Mouse (Mus musculus) layer of hippocampus, postnatal 36 days (tissue): Measurements from ENCODE around the gene Egln3. TPM values are rescaled to one million over a fixed set of nuclear protein-coding genes. Genes with fewer than 3 reads are reported as not detected.

ENCODE experiments used
- DNase-seq, 2 experiments: peaks; one replicate each; pipeline ENCODE4 v3.0.0; 2022
- total RNA-seq, 2 experiments: library from RNA; stranded (reverse); gene quantifications; 2 replicates each; pipeline ENCODE4 v1.2.3; 2021

Egln3 gene
- total RNA-seq, 2 experiments from 2014 or later: 4.9 to 5.2 TPM

DNA sequence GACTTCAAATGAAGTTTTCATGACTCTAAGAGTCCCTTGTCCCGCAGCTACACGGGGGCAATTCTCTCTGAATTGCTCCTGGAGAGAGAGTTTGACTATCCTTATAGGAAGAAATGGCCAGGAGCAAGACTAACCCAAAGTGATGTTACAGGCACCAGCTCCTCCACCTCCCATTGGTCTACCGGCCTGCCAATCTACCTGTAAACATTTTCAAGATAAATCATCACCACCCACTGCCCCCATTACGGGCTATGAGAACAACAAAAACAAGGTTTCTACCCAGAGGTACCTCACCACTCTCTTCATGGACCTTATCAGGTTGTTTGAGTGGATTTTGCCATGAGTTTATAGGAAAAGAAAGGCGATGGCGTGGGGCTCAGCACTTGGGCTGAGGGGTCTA, 1.4 kb downstream of the Egln3 start:
- DNase-seq: no peak

DNA sequence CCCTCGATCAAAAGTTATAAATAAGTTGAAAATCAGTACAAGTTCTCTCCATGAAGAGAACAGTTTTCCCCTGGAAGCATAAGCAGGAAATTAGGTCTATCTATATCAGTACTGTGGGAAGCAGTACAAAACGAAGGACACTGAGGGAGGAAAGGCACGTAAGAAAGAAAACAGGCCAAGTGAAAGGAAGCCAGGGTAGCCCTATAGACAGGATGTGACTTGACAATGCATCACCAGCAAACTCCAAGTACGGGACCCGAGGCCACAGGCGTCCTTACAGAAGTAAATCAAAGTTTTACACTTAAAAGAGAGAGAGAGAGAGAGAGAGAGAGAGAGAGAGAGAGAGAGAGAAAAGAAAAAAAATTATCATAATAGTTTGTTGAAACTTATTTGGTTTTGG, 2.8 kb downstream of the Egln3 start:
- no peak for DNase-seq

DNA sequence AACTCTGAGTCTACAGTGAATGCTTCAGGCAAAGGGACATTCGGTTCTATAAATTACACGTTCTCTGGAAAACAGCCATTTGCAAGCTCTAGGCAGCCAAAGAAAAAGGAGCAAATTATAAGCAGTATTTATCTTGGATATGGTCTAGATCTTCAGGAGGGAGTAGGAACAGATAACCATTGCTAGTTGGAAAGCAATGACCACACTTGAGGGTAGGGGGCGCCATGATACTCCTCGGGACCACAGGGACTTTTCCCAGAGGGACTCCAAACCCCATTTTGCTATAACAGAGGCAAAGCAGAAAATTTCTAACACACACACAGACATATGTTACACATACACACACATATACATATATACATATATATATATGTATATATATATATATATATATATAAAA, 3.5 kb downstream of the Egln3 start:
- DNase-seq: no peak

DNA sequence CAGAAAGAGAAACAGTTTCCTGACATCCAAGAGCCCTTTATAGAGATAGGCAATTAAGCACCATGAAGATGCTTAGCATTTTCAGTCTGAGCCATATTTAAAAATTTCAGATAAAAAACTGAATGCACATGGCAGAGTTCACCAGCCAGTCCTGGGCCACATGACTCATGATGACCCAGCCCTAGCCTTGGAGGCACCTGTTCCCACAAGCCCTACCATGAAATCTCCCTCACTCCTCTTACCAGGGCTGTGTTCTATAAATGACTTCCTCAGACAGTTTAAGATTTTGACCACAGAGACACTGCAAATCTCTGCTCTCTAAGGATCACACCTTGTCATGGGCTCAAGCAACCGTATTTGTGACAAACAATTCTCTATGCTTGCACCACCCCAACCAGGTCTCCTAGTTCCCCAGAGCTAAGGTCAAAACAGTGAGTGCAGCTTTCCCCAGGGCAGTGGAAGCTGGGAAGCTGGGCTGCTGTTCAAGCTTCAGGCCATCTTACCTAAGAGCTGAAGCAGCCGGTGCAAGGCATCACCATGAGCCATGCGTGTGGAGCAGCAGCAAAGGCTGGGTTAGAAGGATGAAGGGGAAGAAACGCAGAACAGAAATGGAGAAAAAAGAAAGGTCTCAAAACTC, 5.3 kb downstream of the Egln3 start:
- DNase-seq: no peak

DNA sequence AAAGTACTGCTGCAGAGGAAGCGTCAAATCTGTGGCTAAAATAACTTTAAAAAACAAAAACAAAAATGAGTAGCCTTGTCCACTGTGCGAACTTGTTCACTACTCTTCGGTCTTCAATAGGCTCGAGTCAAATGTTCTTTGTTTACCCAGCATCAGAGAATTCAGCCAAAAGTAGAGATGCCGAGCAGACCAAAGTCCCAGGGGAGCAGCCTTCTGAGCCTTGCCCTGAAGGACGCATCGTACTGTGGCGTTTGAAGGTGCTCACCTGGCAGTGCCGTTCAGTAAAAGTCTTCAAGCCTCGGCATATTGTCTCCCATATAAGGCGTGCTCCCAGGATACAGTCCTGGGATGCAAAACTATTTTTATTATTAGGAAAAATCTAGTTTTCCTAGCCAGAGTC, 5.8 kb downstream of the Egln3 start:
- no peak for DNase-seq

DNA sequence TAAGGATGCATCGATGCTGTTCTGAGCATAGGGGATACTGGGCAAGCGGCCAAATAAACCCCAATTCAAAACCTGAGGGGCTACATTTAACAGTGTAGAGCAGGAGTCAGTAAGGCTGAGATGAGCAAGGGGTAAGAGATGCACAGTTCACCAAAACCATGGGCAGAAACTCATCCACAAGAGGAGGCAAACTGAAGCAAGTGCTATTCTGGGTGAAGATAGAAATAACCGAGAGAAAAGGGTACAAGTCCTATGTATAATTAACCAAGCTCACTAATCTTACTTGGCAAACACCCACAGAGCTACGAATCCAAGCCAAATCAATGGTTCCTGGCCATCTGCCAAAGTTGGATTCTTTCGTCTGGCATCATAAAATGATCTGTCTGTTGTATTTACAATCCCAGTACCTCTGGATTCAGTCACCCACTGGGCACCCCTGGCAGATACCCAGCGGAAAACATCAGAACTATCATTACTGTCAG, 6.3 kb downstream of the Egln3 start:
- DNase-seq: no peak

DNA sequence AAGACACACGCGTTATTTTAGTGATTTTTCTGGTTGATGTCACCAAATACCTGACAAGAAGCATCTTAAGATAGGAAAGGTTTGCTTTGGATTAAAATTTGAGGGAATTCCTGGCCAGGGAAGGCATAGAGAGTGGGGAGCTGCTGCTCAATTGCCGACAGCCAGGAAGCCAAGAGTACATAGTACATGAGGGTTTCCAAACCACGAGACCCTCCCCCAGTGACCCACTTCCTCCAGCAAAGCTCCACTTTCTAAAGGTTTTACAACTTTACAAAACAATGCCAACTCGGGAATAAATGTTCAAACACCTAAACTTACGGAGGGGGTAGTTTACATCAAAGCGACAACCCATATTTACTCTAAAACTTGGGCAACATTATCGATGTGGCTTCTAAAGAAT, 6.8 kb downstream of the Egln3 start:
- DNase-seq: no peak

DNA sequence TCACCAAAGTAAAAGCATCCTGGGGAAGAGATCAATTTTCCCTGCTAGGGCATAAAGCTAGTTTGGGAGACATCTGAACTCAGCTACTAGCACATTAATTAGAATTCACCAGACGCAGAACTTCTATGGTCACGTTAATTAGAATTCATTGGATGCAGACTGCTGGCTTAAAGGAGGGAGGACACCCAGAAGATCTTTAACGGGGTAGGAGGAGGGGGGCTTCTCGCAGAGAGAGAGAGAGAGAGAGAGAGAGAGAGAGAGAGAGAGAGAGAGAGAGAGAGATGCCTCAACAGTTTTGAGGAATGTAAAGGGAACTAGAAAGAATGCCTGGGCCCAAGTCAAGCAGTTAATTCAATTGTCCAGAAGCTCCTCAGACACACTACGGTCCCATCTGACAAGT, 9.5 kb downstream of the Egln3 start:
- no peak for DNase-seq

DNA sequence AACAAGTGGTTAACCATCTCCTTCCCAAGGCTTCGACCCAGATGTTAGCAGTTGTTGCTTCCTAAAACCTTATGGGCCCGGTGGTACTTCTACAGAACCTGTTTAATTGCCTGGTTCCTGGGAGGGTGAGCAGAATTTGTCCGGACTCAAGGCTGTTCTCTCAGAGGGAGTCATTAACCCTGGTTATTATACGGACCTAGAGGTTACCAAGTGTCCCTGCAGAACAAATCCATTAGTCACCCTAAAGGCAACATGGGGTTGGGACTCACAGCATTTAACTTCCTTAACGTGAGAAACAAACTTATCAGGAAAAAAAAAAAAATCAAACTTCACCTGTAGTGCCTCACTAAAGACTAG, 11.4 kb downstream of the Egln3 start:
- DNase-seq: no peak

DNA sequence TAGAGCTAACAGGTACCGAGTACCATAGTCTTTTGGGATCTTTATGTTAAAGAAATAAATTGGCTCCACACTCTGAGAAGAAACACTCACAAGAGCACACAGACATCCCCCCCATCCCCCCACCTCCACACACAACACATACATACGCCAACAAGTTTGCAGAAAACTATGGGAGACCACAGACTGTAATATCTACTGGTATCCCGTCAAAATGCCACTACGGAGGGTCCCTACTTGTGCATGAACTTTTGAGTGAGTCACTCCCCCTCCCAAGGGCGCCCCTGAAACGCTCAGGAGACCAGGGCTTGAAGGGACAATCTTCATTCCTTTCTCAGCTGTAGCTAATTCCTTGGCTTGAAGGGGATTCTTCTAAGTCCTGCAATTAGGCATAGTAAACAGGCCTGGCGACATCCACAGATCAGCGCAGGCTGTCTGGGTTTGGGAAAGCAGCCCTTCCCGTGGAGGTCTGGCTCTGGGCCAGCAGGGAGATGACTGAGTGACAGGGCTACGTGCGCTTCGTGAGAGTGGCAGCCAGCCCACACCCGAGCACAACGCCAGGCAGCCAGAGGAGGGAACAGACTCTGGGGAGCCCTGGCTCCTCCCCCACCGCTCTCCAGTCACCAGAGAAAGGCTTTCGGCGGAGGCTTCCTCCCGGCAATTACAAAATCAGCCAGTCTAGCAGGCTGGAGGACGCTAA, 11.9 kb downstream of the Egln3 start:
- peak; percentile 63 to 76 for DNase-seq

DNA sequence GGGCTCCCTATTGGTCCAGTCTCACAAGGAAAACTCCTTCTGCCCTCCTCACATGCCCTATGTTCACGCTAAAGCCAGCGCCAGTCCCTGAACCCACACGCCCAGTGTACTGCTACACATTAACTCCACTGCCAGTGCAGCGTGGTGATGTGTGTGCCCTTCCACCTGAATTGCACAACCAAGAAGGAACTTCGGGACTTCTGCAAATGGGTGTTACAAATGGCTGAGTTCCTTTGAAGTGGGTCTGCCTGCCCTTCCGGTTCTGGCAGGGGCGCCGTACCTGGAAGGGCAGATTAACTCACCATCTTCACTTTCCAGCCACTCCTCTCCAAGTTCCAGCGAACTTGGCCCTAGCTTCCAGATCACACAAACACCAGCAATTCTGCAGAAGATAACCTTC, 12.5 kb downstream of the Egln3 start:
- DNase-seq: no peak

DNA sequence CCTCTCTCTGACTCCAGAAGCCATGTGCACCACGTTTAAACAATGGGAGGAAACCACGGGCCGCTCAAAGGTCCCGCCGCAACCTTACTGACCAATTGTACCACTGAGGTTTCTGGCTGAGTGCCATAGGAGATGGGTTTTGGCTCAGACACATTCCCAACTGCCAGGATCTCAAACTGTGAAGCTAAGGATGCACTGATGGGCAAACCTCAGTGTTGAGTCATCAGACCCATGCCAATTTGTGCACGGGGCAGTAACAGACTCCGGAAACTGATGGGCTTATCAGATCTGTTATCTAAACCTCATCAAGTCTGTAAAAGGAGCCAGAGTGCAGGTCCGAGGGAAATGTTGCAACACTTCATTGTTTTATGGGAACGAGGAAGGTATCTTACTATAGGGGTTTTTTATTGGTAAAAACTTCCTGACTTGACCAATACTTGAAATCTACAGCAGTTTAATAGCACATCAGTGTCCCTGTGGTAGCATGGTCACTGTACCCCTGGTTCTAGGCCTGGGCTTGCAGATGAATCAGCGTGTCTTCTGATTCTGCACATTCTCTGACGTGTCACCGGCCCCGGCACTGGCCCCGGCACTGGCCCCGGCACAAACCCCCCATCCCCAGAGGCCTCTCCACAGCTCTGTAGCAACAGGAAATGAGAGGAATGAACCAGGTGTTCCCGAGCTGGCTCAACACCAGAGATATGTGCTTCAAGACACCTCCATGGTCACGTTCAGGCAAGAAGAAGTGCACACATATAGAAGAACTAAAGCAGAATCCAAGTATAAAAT, 15.7 kb downstream of the Egln3 start:
- no peak for DNase-seq

DNA sequence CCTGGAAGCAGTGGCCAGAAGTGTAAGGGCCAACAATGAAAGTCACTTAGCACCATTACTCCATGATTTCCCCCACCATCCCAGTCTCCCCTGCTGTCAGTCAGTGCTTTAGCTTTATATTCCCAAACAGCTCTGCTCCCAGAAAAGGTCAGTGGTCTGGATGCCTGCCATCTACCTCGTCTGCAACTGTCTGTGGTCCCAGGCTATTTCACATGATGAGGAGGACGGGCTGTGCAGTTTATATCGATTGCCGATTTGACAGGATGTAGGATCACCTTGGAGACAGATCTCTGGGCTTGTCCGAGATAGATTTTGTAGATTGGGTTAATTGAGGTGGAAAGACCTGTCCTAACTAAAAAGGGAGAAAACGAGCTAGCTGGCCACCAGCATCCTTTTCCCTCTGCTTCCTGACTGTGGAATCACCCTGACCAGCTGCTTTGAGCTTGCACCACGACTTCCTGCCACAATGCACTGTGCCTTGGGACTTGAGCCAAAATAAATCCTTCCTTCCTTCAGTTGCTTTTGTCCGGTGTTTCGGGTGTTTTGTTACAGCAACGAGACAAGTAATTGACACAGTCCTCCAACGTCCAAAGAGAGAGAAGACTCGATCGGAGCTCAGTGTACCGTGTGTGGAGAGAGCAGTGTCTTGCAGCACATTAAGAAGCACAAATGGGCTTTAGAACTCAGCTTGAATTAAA, 16.6 kb downstream of the Egln3 start:
- DNase-seq: no peak

DNA sequence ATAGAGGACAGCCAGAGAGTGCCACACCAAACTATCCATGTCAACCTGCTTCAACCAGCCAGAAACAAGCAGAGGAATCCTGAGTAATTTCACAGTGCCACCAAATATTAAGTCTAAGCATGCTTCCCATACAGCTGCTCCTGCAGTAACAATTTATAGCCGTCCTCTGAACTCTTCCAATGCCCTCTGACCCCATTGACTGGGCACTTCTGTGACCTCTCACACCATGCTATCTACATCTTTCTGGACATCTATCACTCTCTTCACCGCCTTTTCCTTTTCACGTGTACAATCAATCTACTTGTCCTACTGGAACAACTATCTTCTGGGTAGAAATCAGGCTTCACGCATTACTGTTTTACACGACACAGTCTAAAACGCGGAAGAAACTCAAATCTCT, 19.4 kb downstream of the Egln3 start:
- no peak for DNase-seq

DNA sequence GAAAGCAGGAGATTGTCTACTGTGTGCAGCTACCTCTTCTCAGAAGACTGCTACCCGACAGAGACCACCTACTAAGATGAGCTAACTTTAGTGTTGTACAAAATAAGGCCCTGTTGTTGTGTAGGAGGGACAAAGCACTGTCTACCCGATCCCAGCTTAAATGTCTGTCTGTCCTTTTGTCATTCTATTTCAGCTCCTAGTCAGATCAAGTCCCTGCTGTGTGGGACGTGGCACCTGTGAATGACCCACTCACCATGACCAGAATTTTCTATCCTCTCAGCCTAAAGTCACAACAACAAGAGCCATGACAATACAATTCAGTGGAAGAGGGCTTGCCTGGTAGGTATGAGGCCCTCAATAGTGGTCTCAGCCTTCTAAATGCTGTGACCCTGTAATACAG, 25.3 kb downstream of the Egln3 start:
- DNase-seq: no peak

DNA sequence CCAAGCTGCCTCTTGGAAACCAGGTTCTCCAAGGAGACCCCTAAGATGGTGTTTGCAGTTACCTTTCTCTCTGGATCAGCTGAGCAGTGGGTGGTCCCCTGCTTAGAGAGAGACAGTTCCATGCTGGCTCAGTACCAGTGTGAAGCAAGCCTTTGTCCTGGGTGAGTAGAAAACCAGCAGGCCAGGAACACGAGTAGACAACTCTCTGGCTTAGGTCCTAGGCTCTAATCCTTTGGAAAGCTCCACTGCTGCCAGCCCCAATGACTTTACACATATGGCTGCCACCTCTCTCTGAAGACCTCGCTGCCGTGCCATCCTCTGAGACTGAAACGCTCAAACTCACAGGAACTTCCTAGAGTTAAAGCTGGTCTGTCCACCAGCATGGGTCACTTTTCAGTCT, 34.9 kb downstream of the Egln3 start:
- no peak for DNase-seq

DNA sequence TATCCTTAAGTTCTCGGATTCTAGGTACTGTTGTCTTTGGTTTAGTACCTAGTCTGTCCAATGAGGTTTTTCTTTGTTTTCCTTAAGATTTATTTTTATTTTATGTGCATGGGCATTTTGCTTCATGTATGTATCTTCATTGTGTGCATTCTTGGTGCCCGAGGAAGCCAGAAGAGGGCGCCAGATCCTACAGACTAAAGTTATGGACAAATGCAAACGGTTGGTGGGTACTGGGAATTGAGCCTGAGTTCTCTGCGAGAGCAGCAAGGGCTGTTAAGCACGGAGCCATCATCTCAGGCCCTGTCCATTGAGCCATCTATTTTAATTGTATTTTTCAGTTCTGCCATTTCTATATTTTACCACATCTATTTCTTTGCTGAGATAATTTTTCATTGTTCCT, 35.9 kb downstream of the Egln3 start:
- no peak for DNase-seq

DNA sequence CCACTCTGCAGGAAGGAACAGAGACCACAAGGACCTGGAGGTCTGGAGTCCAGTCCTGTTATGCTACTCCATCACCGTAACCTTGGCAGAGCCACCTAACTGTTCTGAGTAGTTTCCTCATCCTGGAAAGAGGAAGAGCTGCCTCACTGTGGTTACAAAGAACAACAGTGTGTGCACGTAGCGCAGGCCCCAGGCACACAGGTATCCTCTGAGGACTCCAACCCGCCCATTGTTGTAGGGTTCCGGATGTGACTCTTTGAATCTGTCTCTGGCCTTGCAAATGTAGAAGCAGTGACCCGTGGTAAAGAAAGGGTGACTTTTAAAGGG, 39.0 kb downstream of the Egln3 start:
- no peak for DNase-seq

DNA sequence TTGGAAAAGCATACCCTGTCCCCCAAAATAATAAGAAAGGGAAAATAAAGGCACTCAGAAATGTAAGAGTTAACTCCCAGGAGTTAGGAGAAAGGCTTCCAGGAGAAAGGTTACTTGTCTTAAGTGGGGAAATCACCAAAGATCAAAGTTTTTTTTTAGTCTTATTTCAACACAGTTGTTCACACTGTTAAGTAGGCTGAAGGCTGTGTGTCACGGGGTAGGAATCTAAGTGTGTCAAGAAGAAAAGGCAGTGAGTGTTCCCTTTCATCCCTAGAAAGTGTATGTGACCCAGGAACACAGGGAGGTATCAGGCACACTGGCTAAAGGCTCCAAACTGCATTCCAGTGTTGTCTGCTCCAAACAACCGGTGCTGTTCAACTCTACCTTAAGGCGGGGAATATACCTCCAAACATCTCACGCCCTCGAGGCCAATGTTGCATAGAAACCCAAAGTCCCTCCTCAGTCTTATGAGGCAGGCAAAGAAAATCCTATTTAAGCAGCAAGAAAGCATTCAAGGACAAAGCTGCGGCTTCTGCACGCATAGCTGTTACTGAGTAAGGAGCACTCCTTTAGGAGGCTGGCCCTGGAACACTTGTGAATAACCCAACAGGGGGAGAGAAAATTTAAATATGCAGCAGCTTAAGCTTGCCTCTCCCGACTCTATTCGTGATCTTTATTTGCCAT, 39.5 kb downstream of the Egln3 start:
- DNase-seq: no peak

DNA sequence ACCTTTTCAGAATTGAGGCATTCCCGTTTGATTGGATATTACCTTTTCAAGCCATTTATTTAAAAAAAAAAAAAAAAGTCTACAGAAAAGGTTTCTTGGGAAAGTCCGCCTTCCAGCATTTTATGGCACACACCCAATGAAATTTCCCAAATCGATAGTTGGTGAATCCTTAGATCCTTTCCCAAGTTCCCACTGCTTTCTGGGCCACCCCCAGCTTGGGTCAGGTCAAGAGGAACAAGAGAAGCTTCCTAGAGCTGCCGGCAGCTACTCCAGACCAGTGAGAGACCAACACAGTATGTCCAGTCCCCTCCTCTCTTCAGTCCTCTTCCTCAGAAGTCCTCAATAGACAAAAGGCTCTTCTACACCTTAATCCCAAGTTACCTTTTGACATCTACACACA, 40.5 kb downstream of the Egln3 start:
- DNase-seq: no peak

DNA sequence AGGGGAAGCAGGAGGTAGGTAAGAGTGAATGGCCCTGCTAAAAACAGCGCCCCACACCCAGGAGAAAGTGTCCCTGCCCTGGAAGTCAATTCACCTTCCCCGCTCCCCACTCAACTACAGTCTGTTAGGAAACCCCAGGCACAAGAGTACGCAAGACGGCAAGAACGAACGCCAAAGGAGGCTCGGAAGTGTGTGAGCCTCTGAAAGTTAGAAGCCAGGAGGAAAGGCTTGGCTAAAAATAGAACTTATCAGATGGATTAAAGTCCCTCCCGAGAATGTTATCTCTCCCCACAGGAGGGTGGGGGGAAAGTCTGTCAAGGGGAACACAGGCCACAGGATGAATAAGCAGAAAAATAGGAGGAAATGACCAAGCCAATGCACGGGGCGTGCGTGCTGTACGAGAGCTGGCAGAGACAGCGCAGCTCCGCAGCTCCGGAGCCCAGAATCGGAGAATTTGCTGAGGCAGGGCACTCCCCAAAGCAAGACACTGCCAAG, 41.0 kb downstream of the Egln3 start:
- no peak for DNase-seq

DNA sequence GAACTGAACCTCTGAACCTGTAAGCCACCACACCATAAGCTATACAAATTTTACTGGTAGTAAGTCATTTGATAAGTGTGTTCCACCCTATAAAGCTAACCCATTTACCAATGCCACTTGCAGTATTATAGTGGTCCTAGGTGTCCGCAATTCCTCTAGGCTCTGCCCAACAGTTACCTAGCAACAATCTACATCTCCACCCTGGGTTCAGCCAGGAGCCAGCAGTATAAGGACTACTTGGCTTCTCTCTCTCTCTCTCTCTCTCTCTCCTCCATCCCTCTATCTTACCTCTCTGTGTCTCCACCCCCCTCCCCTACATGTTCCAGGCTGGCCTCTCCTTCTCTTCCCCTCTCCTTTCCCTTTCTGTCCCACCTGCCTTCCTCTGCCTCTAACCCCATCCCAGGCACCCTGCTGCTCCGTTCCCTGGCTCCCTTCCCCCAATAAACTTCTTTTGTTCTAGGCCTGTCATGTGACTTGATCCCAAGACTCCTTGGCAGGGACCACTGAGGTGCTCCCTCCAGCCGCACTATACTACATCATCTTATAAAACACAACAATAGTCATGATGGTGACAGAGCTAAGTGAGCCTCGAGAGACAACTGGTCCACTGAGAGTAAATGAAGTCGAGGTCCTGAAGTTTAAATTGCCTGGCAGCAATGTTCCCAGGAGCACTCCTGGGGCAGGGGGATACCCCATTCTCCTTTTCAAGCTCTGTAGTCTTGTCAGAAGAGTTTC, 42.0 kb downstream of the Egln3 start:
- no peak for DNase-seq
